Mouse (Mus musculus): ENCODE measurements around the gene Vmn2r19.
"Not testable (repeated sequence)": the region's sequence is repeated elsewhere in the genome, so short reads cannot be mapped to it uniquely, and the experiment has no call there.

Vmn2r19 gene

DNA sequence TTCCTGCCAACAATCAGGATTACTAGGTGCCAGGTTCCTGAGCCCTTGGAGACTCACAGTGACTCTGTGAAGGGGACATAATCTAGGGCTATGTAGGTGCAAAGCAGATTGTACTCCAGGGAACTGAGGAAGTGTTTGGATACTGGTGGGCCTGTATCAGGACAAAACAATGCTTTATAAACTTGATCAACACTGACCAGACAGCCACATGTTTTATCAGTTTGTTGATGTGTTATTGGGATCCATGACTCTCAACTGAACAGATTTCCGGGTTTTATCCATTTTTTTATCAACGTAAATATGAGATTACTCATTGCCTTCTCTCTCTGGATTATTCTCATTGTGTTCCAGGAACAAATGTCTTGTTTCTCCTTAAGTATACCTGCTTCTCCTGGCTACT, at the start of gene Vmn2r19:
TSS of gene Vmn2r19 (plus strand) at position 301 of the 400 bp plus-strand sequence.
- DNase-seq (ENCODE audit: low read depth, low spot score) = no peak

DNA sequence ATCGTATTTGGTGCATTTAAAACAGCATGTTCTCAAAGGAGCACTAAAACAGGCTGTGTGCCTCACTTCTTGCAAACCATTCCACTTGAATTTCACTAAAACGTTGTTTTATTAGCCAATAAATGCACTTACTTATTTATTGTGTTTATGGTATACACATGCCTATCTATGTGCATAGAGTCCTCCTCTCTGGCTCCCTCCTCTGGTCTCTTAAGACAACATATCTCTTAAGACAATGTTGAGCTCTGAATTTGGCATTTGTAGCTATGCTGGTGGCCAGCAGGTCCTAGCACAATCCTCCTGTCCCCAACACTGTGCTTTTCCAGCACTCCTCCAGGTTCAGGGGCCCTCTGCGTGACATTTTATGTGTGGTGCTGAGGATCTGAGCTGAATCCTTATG, 49.2 kb upstream of the Vmn2r19 start:
- DNase-seq (ENCODE audit: low read depth, low spot score) = no peak

DNA sequence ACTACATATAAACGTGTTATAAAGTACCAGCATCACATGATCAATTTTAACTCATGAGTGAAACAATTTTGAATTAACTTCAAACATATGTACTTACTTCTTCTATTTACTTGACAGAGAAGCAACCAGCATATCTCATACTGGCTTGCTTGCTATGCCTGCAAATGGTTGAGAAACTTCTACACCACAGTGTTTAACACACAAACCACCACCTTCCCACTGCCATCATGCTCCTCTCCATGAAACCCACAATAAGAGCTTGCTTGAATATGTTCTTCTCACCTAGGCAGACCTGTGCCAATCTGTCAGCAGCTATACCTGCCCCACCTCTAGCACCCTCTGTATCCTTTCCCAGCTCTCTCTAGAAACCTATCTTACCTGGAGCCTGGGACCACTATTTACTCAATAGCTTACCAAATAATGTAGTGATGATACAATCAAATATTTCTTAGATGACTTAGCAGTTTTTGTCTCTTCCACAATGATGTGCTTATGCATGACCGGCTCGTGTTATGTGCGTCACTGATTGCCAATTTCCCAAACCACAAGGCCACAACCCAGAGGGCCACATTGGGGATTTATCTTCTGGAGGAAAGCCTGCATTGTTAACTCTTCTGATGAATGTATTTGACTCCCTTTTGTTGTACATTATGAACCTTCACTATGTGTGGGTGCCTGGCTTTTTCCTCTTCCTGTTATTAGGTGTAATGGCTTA, 48.1 kb upstream of the Vmn2r19 start:
- no peak for DNase-seq (ENCODE audit: low read depth, low spot score)

DNA sequence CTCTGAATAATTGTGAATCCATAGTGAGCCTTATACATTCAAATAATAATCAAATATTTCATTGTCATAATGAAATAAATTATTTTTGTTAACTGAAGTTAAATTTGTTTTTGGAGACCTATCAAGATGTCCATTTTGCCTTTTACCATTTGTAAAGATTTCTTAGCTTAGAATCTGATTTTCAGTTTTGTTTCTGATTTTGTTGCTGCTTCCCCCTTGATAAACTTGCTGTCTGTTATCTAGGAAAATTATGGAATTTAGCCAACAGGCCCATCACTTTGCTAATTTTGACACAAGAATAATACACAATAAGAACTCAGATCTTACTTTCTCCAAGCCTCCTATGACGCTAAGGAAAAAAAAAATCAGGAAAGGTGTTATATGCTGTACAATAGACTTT, 47.3 kb upstream of the Vmn2r19 start:
- no peak for DNase-seq (ENCODE audit: low read depth, low spot score)

DNA sequence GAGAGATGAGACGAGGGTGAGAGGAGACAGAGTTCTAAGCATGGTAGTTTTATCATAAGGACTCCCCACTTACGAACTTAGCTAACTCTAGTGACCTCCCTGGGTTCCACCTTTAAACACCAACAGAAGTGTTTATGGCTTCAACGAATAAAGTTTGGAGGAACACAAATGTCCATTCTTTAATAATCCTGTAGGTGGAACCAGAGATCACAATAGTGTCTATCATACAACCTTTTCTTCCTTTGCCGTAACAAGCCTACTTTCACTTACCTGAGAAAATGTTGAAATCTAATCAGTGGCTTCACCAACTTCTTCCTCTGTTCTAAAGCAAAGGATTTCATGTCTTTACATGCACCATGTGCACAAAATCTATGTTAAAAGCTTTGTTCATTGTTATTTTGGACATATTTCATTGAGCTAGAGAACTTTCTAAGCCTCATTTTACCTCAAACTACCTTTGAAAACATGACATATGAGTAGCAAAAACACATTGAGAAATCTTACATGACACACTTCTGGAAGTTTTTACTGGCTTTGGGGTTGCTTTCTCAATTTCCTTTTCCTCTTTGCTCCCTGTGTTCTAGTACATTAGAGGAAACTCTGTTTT, 46.5 kb upstream of the Vmn2r19 start, which contains the start of gene Clec4d:
TSS of gene Clec4d (plus strand) at position 557 of the 607 bp plus-strand sequence.
- no peak for DNase-seq (ENCODE audit: low read depth, low spot score)

DNA sequence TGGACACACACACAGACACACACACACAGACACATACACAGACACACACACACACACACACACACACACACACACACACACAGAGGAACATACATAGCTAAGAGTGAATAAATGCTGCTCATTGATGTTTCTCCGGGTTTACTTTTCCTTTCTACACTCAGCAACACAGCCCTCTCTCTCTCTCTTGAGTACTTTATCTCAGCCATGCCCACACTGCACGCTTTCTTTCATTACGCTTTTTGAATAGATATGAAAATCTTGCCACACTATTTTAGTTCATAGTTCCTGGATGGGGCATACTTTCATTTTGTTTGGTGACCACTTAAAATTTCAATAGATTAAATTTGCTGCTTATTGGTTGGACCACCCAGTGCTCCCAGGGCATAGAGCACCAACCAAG, 43.9 kb upstream of the Vmn2r19 start:
- no peak for DNase-seq (ENCODE audit: low read depth, low spot score)

DNA sequence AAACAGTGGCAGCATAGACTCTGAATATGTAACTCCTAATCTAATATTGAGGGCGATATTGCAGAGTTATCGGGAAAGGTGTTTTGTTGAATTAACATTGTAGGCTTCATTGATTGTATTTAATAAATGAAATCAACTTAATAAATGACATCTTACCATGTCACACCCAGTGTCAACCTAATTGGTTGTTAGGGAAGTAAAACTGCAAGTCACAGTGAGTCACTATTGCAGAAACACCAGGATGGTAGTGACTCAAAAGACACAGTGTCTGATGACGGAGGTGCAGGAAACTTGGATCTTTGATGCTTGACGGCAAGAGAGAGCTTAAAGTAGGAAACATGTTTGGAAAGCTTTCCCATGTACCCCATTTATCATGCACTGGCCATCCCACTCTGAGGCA, 42.3 kb upstream of the Vmn2r19 start:
- DNase-seq (ENCODE audit: low read depth, low spot score) = no peak

DNA sequence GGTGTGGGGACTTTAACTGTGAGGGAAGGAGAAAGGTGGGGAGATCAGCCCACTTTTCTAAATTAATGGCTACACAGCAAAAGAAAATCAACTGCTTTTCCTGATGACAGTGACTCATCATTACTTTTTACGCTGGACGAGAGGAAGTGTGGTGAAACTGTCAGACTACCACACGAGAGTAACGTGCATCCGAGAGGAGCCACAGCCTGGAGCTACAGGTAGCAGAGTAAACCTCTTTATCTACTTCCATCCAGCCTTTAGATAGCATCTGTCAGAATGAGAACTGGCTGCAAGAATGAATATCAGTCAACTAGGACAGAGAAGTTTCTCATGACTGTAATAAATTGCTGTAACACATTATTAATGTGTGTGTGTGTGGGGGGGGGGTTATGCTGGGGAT, 41.2 kb upstream of the Vmn2r19 start:
- no peak for DNase-seq (ENCODE audit: low read depth, low spot score)

DNA sequence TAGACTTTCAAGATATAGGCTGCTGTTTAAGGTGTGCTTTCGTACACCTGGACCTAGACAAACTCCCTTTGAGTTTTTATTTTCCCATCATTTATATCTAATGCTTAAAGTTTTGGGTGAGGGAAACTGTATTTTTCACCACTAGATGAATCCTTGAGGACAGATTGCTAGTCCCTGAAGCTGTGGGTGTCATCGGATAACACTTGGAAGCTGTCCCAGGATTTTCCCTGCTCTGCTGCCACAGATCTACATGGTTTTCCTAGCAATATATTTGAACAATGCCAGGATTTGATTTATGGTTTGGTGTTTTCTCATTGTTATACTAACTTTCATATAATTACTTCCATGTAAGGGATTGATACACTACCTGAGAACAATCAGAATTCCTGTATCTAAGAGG, 28.7 kb upstream of the Vmn2r19 start:
- DNase-seq (ENCODE audit: low read depth, low spot score) = no peak

DNA sequence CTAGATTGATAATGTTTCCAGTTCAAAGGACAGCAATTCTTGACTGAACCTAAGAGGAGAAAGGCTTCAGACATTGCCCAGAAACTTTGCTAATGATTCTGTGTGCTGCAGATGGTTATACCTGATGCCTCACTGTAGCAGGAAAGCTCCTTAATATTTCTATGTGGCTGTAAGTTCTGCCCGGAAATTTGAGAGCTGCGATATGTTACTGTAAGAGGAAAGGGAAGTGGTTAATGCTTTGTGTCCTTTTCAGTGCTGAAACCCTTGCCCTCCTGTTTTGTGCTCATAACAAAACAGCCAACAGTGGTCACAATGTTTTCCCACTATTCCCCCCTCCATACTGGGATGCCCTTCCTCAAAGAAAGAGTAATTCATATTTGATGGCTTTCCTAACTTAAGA, 21.8 kb upstream of the Vmn2r19 start:
- DNase-seq (ENCODE audit: low read depth, low spot score) = no peak

DNA sequence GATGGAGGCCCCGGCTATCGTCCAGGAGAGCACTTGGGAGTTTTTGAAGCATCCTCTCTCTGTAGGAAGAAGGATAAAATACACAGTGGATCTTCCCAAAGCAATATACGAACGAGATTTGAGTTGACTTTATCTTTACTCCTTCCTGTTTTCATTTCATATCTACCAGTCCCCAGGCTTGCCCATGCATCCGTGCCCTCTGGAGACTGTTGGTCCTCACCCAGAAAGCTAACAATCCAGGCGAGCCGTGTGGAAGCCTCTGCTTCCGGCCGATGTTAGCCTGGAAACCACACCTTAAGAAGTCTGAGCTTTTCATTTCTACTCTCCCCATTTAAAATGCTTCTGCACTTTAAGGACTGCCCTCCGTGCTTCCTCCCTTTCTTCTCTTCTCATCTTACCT, 19.2 kb upstream of the Vmn2r19 start:
- DNase-seq (ENCODE audit: low read depth, low spot score) = no peak

DNA sequence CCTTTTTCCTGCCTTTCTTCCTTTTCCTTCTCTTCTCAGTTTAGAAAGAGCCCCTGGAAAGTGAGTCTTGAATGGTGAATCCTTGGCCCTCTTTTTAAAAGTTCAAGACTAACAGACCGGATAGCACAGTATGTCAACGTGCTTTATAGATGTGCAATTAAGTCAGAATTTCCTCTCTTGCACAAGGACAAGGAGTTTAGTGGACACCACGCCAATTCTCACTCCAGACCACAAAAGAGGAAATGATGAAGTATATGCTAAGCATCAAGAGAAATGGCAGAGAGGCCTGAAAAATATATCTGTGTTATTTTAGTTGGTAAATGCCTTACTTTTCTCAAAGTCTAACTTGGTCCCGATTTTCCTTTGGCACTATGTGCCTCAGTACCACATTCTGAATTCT, 18.4 kb upstream of the Vmn2r19 start, which contains the start of gene Clec4e:
TSS of gene Clec4e (minus strand) at position 118 of the 400 bp plus-strand sequence.
- no peak for DNase-seq (ENCODE audit: low read depth, low spot score)

DNA sequence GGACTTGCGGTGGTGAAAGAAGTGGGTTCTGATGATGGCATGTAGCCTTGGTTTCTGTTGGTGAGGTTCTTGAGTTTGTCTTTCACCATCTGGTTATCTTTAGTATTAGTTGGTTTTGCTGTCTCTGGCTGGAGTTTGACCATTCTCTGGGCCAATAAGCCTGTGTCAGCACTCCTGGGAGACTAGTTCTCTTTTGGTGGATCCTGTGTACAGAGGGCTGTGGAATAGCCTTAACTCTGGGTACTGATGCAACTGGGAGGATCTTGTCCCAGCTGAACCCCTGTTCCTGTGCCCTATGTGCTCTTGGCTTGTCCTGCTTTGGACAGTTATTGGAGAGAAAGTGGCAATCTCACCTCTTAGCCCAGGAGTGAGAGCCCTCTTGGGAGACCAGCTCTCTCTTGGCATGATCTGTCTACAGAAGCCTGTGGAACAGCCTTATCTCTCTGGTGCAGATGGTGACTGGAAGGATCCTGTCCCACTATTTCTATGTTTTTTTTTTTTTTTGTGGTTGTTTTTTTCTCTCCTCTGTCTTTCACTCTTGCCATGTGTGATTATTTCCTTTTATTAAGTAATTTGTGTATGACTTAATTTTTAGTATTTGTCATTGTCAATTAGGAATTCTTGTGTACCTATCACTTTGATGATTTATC, 15.3 kb upstream of the Vmn2r19 start:
- no peak for DNase-seq (ENCODE audit: low read depth, low spot score)

DNA sequence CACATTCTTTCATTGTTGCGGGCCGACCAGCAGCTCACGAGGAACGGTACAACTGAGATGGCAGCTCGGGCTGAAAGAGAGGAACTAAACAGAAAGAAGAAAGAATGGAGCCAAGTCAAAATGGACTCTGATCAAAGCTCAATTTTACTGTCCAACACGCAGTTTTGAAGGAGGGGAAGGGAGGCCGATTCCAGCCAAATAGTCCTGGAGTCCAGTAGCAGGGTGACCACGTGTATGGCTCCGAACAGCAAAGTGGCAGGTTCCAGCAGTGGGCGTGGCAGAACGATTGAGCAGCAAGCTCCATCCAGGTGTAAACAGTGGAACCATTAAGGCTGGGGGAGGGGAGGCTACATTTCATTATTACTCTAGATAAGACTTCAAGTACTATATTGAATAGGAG, 14.6 kb upstream of the Vmn2r19 start:
- not testable (repeated sequence) for DNase-seq (ENCODE audit: low read depth, low spot score)

DNA sequence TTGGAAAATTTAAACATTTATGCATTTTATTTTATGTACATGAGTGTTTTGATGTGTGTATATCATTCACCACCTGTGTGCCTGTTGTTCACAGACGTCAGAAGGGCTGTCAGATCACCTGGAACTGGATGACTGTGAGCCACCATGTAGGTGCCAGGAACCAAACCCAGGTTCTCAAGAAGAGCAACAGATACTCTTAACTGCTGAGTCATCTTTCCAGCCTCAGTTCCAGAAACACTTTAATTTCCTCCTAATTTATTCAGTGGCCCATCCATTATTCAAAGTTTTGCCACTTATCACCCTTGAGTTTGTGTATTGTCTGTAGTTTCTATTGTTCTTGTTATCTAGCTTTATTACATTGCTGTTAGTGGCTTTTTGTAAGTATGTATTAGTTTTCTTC, 11.4 kb upstream of the Vmn2r19 start:
- no peak for DNase-seq (ENCODE audit: low read depth, low spot score)

DNA sequence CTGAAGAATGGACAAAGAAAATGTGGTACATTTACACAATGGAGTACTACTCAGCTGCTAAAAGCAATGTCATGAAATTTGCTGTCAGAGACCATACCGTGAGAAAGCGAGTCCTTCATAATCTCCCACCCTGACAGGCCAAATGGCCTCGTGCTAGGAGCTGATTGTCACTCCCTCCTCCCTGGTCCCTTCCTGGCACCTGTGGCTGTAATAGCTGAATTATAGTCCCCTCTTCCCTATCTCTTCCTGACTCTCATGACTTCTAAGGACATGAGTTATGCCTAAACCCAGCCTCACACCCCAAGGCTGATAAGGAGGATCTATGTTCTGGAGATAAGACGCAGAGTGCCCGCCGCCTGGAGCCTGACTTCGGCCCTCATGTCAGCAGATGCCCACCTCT, 1.8 kb upstream of the Vmn2r19 start:
- DNase-seq (ENCODE audit: low read depth, low spot score) = not testable (repeated sequence)

DNA sequence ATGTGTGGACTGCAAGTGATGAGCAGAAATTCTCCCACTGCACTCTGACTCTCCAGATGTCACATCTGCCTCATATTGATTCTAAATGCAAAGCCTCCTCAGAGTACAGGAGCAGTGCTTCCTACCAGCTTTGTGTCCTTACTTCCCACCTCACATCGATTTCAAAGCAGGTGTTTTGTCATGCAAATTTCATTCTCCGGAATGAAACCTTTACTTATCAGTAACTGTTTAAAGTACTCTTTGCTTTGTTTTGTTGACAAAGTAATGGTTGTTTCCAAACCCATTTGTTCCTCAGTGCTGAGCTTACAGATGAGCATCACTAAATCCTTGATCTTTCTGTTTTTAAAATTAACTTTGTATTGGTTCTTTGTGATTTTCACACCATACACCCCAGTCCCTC, 24.4 kb downstream of the Vmn2r19 start:
- DNase-seq (ENCODE audit: low read depth, low spot score) = no peak

DNA sequence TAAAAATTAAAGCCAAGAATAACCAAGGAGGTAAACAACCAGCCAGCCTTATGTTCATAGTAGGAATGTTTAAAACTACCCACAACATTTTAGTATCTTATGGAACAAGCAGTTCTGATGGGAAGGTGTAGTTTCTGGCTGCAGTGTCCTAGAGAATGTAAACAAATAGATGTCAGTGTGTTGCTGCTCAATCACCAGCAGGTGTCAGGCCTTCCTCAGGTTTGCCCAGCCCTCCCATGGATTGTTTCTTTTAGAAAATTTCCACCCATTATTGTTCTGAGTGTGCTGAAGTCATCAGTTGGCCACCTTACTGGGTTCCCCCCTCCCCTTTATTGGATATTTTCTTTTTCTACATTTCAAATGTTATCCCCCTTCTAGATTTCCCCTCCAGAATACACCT, 32.0 kb downstream of the Vmn2r19 start:
- no peak for DNase-seq (ENCODE audit: low read depth, low spot score)

DNA sequence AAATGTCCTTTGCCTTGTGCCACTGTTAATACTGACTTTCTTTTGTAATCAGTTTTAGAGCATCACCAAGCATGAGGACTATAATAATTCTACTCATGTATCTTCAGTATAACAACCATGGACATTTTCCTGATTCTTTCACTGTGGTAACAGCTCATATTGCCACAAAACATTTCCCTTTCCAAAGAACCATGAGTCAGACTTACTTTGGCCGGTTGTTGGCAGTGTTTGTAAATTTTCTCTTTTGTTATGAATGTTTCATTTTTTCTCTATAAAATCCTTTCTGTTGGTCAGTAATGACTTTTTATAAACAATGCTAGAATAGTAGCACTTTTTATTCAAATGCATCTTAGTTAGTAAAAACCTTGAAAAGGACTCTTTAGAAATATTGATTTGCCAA, 38.0 kb downstream of the Vmn2r19 start:
- DNase-seq (ENCODE audit: low read depth, low spot score) = no peak
